Mouse (Mus musculus) heart, adult 2 months (tissue): Measurements from ENCODE around the gene Egfr. TPM values are rescaled to one million over a fixed set of nuclear protein-coding genes. Genes with fewer than 3 reads are reported as not detected.

Source experiments
- DNase-seq, 2 experiments: peaks; one replicate each; pipeline ENCODE4 v3.0.0; 2021
- H3K27ac ChIP-seq: fragments of 200-600 bp; 2 replicates; pipeline ENCODE4 v1.8.1; 2022
- H3K27me3 ChIP-seq: fragments of 200-500 bp; 2 replicates; pipeline ENCODE4 v1.6.1; 2012; ENCODE audit warnings: mild to moderate bottlenecking, low read length, inconsistent platforms, mixed read lengths; ENCODE audit not compliant: control insufficient read depth, insufficient read depth
- H3K36me3 ChIP-seq: fragments of 200-500 bp; 2 replicates; pipeline ENCODE4 v1.6.1; 2012; ENCODE audit warnings: low read length, inconsistent platforms; ENCODE audit not compliant: control insufficient read depth, insufficient read depth
- H3K4me1 ChIP-seq: fragments of 200-500 bp; 2 replicates; pipeline ENCODE4 v1.6.1; 2011; ENCODE audit warnings: low read length; ENCODE audit not compliant: control insufficient read depth, insufficient read depth
- H3K4me3 ChIP-seq: fragments of 200-600 bp; 2 replicates; pipeline ENCODE4 v1.8.1; 2022
- H3K79me2 ChIP-seq: fragments of 200-500 bp; replicated peaks from 2 replicates; pipeline ENCODE4 v1.6.1; 2012; ENCODE audit warnings: mild to moderate bottlenecking, inconsistent platforms, low read length, moderate library complexity, mixed read lengths; ENCODE audit not compliant: control insufficient read depth, insufficient read depth
- H3K9ac ChIP-seq: fragments of 200-500 bp; 2 replicates; pipeline ENCODE4 v1.6.1; 2012; ENCODE audit warnings: low read depth, mild to moderate bottlenecking, control low read depth, inconsistent platforms, low read length, mixed read lengths
- CTCF ChIP-seq: fragments of 200-600 bp; IDR thresholded peaks from 2 replicates; pipeline ENCODE4 v1.8.1; 2022; ENCODE audit warnings: antibody characterized with exemption, mild to moderate bottlenecking, moderate library complexity
- EP300 ChIP-seq: fragments of 200-500 bp; IDR thresholded peaks from 2 replicates; pipeline ENCODE4 v1.6.1; 2011; ENCODE audit warnings: low read depth, low read length, control low read depth; ENCODE audit not compliant: insufficient read depth
- POLR2A ChIP-seq: fragments of 200-500 bp; IDR thresholded peaks from 2 replicates; pipeline ENCODE4 v1.6.1; 2011; ENCODE audit warnings: mild to moderate bottlenecking, low read depth, low read length, control low read depth; ENCODE audit not compliant: insufficient read depth
- WGBS: fragments of 180-500 bp; shearing (Covaris S2); methylation state at CpG from one replicate; pipeline ENCODE4 v1.1.7; 2018; 5-methylcytosine and 5-hydroxymethylcytosine counted together
- intact Hi-C: fragments of 180-260 bp; cut with DNase I; formaldehyde crosslinking; loops from one replicate; pipeline ENCODE4 v1.15.1; 2025
- polyA plus RNA-seq: library from polyadenylated mRNA; depleted of rRNA; stranded (reverse); fragments of >200 nt; gene quantifications from 2 replicates; pipeline ENCODE4 v1.2.3, GENCODE M21; 2012
- total RNA-seq, 2 experiments: library from RNA; stranded (reverse); gene quantifications; 2 replicates each; pipeline ENCODE4 v1.2.3; 2021

Egfr gene
- total and polyA plus RNA-seq, 3 experiments, result 4.4 to 10.5 (median 4.9) TPM

GRCm38 (mm10) chr11:16868051-16868450 is 116.0 kb downstream of the Egfr start:
- no peak for DNase-seq
- intact Hi-C loops, result loop anchor here (5.0 kb wide), 1 partner anchor 116 kb away; the partner anchor contains the start of gene Egfr
- TF ChIP-seq POLR2A (no peak), EP300 (no peak), CTCF (no peak)
- Histone ChIP-seq H3K27ac (no peak overlapping the region), H3K4me3 (no peak overlapping the region), H3K79me2 (no peaks in the 10 kb centered on the region), H3K4me1 (no peaks in the 10 kb centered on the region), H3K9ac (no peak overlapping the region), H3K27me3 (no peaks in the 10 kb centered on the region), H3K36me3 (no peaks in the 10 kb centered on the region)
- 80% methylated on average over 6 of the region's 6 CpGs for WGBS

GRCm38 (mm10) chr11:16869506-16869905 is 117.5 kb downstream of the Egfr start:
- no peak overlapping the region for H3K27ac ChIP-seq
- intact Hi-C loops, result loop anchor here (5.0 kb wide), 1 partner anchor 117 kb away; the partner anchor contains the start of gene Egfr
- H3K36me3 ChIP-seq, result no peaks in the 10 kb centered on the region
- H3K79me2 ChIP-seq, result no peaks in the 10 kb centered on the region
- no peak overlapping the region for H3K4me3 ChIP-seq
- 58% methylated on average over 2 of the region's 2 CpGs for WGBS
- no peak for TF ChIP-seq POLR2A
- TF ChIP-seq EP300, result no peak
- no peak for TF ChIP-seq CTCF
- no peaks in the 10 kb centered on the region for H3K27me3 ChIP-seq
- no peak for DNase-seq
- H3K9ac ChIP-seq, result no peak overlapping the region
- H3K4me1 ChIP-seq, result no peaks in the 10 kb centered on the region

GRCm38 (mm10) chr11:16871120-16871519 is 119.1 kb downstream of the Egfr start:
- WGBS, result 76% methylated on average over 5 of the region's 5 CpGs
- Histone ChIP-seq H3K27ac (no peak overlapping the region), H3K4me3 (no peak overlapping the region), H3K79me2 (no peaks in the 10 kb centered on the region), H3K27me3 (no peaks in the 10 kb centered on the region), H3K9ac (no peak overlapping the region), H3K36me3 (no peaks in the 10 kb centered on the region), H3K4me1 (no peaks in the 10 kb centered on the region)
- intact Hi-C loops, result no loop called here
- TF ChIP-seq POLR2A (no peak), CTCF (peak; percentile 58)
- peak; percentile 11 to 33 for DNase-seq

- 38% methylated on average over 9 of the region's 9 CpGs for WGBS
- H3K27ac ChIP-seq, result no peak overlapping the region
- no peaks in the 10 kb centered on the region for H3K27me3 ChIP-seq
- no peak overlapping the region for H3K9ac ChIP-seq
- TF ChIP-seq CTCF (no peak), EP300 (no peak), POLR2A (no peak)
- no peaks in the 10 kb centered on the region for H3K36me3 ChIP-seq
- no peaks in the 10 kb centered on the region for H3K79me2 ChIP-seq
- intact Hi-C loops, result no loop called here
- H3K4me3 ChIP-seq, result no peak overlapping the region
- H3K4me1 ChIP-seq, result no peaks in the 10 kb centered on the region
- DNase-seq, result no peak
Observed at GRCm38 (mm10) chr11:16877676-16878378, 125.8 kb downstream of the Egfr start.

GRCm38 (mm10) chr11:16881932-16882331 is 129.9 kb downstream of the Egfr start:
- H3K4me1 ChIP-seq, result no peaks in the 10 kb centered on the region; the same call in 1 of the 2 replicates
- DNase-seq, result no peak
- H3K27me3 ChIP-seq, result no peaks in the 10 kb centered on the region
- intact Hi-C loops, result no loop called here
- no peak overlapping the region for H3K4me3 ChIP-seq
- no peak for TF ChIP-seq CTCF
- H3K27ac ChIP-seq, result no peak overlapping the region
- H3K36me3 ChIP-seq, result no peaks in the 10 kb centered on the region
- 91% methylated on average over 4 of the region's 4 CpGs for WGBS
- no peak overlapping the region for H3K9ac ChIP-seq
- no peaks in the 10 kb centered on the region for H3K79me2 ChIP-seq

- intact Hi-C loops, result no loop called here
- no peak for DNase-seq
- Histone ChIP-seq H3K79me2 (no peaks in the 10 kb centered on the region), H3K4me3 (no peak overlapping the region), H3K9ac (no peak overlapping the region), H3K27ac (no peak overlapping the region), H3K4me1 (no peaks in the 10 kb centered on the region; the same call in 1 of the 2 replicates), H3K27me3 (no peaks in the 10 kb centered on the region), H3K36me3 (no peaks in the 10 kb centered on the region)
- TF ChIP-seq POLR2A (no peak), EP300 (no peak), CTCF (no peak)
- WGBS, result 42% methylated on average over 6 of the region's 6 CpGs
Observed at GRCm38 (mm10) chr11:16886152-16886551, 134.1 kb downstream of the Egfr start.
